Mouse (Mus musculus) hindbrain, postnatal 0 days (tissue): ENCODE measurements around the gene Eef2. TPM values are rescaled to one million over a fixed set of nuclear protein-coding genes. Genes with fewer than 3 reads are reported as not detected.
"Not testable (repeated sequence)": the region's sequence is repeated elsewhere in the genome, so short reads cannot be mapped to it uniquely, and the experiment has no call there.

Experiments
- ATAC-seq: fragments of 200-750 bp; cut with Nextera tagmentation; 2 replicates; pipeline ENCODE4 v1.8.0; 2017; ENCODE audit warnings: mild to moderate bottlenecking, moderate TSS enrichment, moderate library complexity
- DNase-seq: peaks from one replicate; pipeline ENCODE4 v3.0.0-alpha.2; 2015; ENCODE audit warnings: low spot score
- H3K27ac ChIP-seq: fragments of 300-500 bp; sonication (generic); 2 replicates; pipeline ENCODE4 v1.5.1; 2014; ENCODE audit warnings: mild to moderate bottlenecking
- H3K27me3 ChIP-seq: fragments of 300-500 bp; sonication (generic); 2 replicates; pipeline ENCODE4 v1.6.1; 2014; ENCODE audit warnings: low read length, mixed read lengths; ENCODE audit not compliant: insufficient read depth
- H3K36me3 ChIP-seq: fragments of 300-500 bp; sonication (generic); 2 replicates; pipeline ENCODE4 v1.6.1; 2014; ENCODE audit warnings: low read length, mixed read lengths; ENCODE audit not compliant: insufficient read depth
- H3K4me1 ChIP-seq: fragments of 300-500 bp; sonication (generic); 2 replicates; pipeline ENCODE4 v1.6.1; 2014; ENCODE audit warnings: antibody characterized with exemption, low read length, mixed read lengths; ENCODE audit not compliant: insufficient read depth
- H3K4me2 ChIP-seq: fragments of 300-500 bp; sonication (generic); 2 replicates; pipeline ENCODE4 v1.6.1; 2014; ENCODE audit warnings: low read depth, mild to moderate bottlenecking, low read length, moderate library complexity, mixed read lengths
- H3K4me3 ChIP-seq: fragments of 300-500 bp; sonication (generic); 2 replicates; pipeline ENCODE4 v1.5.1; 2014; ENCODE audit warnings: low read length
- H3K9ac ChIP-seq: fragments of 300-500 bp; sonication (generic); replicated peaks from 2 replicates; pipeline ENCODE4 v1.6.1; 2014; ENCODE audit warnings: mild to moderate bottlenecking, low read length, moderate library complexity, mixed read lengths
- H3K9me3 ChIP-seq: fragments of 300-500 bp; sonication (generic); 2 replicates; pipeline ENCODE4 v1.6.1; 2016; ENCODE audit warnings: low read length, mixed read lengths
- CTCF ChIP-seq: IDR thresholded peaks from 2 replicates; pipeline ENCODE4 v1.5.1; 2016; ENCODE audit warnings: antibody characterized with exemption, control low read depth, low read depth
- WGBS: fragments of 180-500 bp; shearing (Covaris S2); extraction: QIAGEN DNeasy Blood & Tissue Kit; methylation state at CpG from one replicate; pipeline ENCODE4 v1.1.7; 2014; 5-methylcytosine and 5-hydroxymethylcytosine counted together
- polyA plus RNA-seq: library from polyadenylated mRNA; unstranded; fragments of >200 nt; fragmentation: Nextera tagmentation; extraction: Ambion mirVana; gene quantifications from 2 replicates; pipeline ENCODE4 v1.2.1, GENCODE M21; 2015
- total RNA-seq: library from RNA; depleted of rRNA; stranded (reverse); fragments of >200 nt; gene quantifications from 2 replicates; pipeline ENCODE4 v1.2.3, GENCODE M21; 2014

The Eef2 gene
- total and polyA plus RNA-seq, 2 experiments from 2014 or later = 434 to 2,196 TPM

GRCm38 (mm10) chr10:81179451-81180342, 3.3 kb downstream of the Eef2 start:
- Histone ChIP-seq H3K27ac (no peak overlapping the region), H3K27me3 (no peaks in the 10 kb centered on the region), H3K9ac (no peak overlapping the region), H3K4me3 (no peak overlapping the region), H3K4me1 (peaks cover 4% of the 10 kb centered on the region; the same call in 1 of the 2 replicates), H3K9me3 (no peaks in the 10 kb centered on the region), H3K36me3 (peaks cover 54% of the 10 kb centered on the region), H3K4me2 (no peak overlapping the region)
- DNase-seq = no peak
- WGBS = 91% methylated on average over 32 of the region's 32 CpGs
- TF ChIP-seq CTCF = peak; percentile 32
- ATAC-seq = no peak

- Histone ChIP-seq H3K4me3 (no peak overlapping the region), H3K4me2 (no peak overlapping the region), H3K4me1 (no peaks in the 10 kb centered on the region), H3K27ac (no peak overlapping the region), H3K36me3 (peaks cover 62% of the 10 kb centered on the region), H3K9me3 (no peaks in the 10 kb centered on the region), H3K9ac (no peak overlapping the region), H3K27me3 (no peaks in the 10 kb centered on the region)
- ATAC-seq = no peak
- 93% methylated on average over 13 of the region's 13 CpGs for WGBS
- no peak for TF ChIP-seq CTCF
- no peak for DNase-seq
Measured at GRCm38 (mm10) chr10:81180946-81181345, 4.5 kb downstream of the Eef2 start.

GRCm38 (mm10) chr10:81181860-81182259, 5.4 kb downstream of the Eef2 start:
- not testable (repeated sequence) for H3K4me3 ChIP-seq, DNase-seq, H3K9me3 ChIP-seq, H3K9ac ChIP-seq, ATAC-seq, H3K27ac ChIP-seq, H3K27me3 ChIP-seq, H3K4me1 ChIP-seq, H3K4me2 ChIP-seq
- H3K36me3 ChIP-seq = peaks cover 63% of the 10 kb centered on the region
- WGBS = 75% methylated on average over 12 of the region's 12 CpGs

- Histone ChIP-seq H3K36me3 (peaks cover 67% of the 10 kb centered on the region), H3K27me3 (no peaks in the 10 kb centered on the region), H3K4me2 (peak within 1 kb of the TSS; percentile 66), H3K9ac (peak within 1 kb of the TSS; percentile 69), H3K9me3 (no peaks in the 10 kb centered on the region), H3K4me3 (peak within 1 kb of the TSS; percentile 63), H3K4me1 (no peaks in the 10 kb centered on the region), H3K27ac (peak within 1 kb of the TSS; percentile 87)
- ATAC-seq (peak; percentile 97), DNase-seq (peak; percentile 100)
- 4% methylated on average over 51 of the region's 53 CpGs for WGBS
- no peak; the same call in 1 of the 2 replicates for TF ChIP-seq CTCF
Measured at GRCm38 (mm10) chr10:81182336-81183333, 6.2 kb downstream of the Eef2 start, which contains the start of gene Dapk3. Gene Dapk3 (plus strand): TSS chr10:81183005.

GRCm38 (mm10) chr10:81183805-81184204, 7.4 kb downstream of the Eef2 start, which contains the start of gene 4930442H23Rik:
Gene 4930442H23Rik (minus strand): TSS chr10:81183849.
- H3K4me1 ChIP-seq = no peaks in the 10 kb centered on the region
- peaks cover 55% of the 10 kb centered on the region for H3K36me3 ChIP-seq
- TF ChIP-seq CTCF = no peak
- H3K4me3 ChIP-seq = peak within 1 kb of the TSS; percentile 63
- H3K27ac ChIP-seq = peak within 1 kb of the TSS; percentile 87
- H3K9ac ChIP-seq = peak within 1 kb of the TSS; percentile 69
- H3K27me3 ChIP-seq = no peaks in the 10 kb centered on the region
- ATAC-seq (no peak), DNase-seq (no peak)
- no peaks in the 10 kb centered on the region for H3K9me3 ChIP-seq
- WGBS = 93% methylated on average over 5 of the region's 5 CpGs
- H3K4me2 ChIP-seq = peak within 1 kb of the TSS; percentile 66

GRCm38 (mm10) chr10:81184765-81185164, 8.3 kb downstream of the Eef2 start:
- no peak overlapping the region for H3K4me2 ChIP-seq
- no peak for TF ChIP-seq CTCF
- no peak overlapping the region for H3K9ac ChIP-seq
- H3K9me3 ChIP-seq = no peaks in the 10 kb centered on the region
- no peaks in the 10 kb centered on the region for H3K27me3 ChIP-seq
- no peak overlapping the region for H3K4me3 ChIP-seq
- WGBS = 70% methylated on average over 4 of the region's 4 CpGs
- no peak overlapping the region for H3K27ac ChIP-seq
- H3K4me1 ChIP-seq = no peaks in the 10 kb centered on the region
- no peak for DNase-seq
- peaks cover 48% of the 10 kb centered on the region for H3K36me3 ChIP-seq
- ATAC-seq = no peak
